Mouse (Mus musculus) bone marrow macrophage, adult 2 months (primary cell): ENCODE data around the gene Plod3.

Experiments used
- CTCF ChIP-seq: IDR thresholded peaks from 2 replicates; pipeline ENCODE4 v1.5.1; 2012; ENCODE audit warnings: low read depth, mild to moderate bottlenecking, low read length, moderate library complexity
- POLR2A ChIP-seq: IDR thresholded peaks from 2 replicates; pipeline ENCODE4 v1.6.1; 2012; ENCODE audit warnings: mild to moderate bottlenecking, low read depth, low read length, borderline replicate concordance

GRCm38 (mm10) chr5:136988420-136988819, 1.6 kb downstream of the Plod3 start:
- TF ChIP-seq POLR2A = no peak
- no peak for TF ChIP-seq CTCF
